Mouse (Mus musculus): ENCODE results near the gene D6Wsu163e. TPM values are rescaled to one million over a fixed set of nuclear protein-coding genes. Genes with fewer than 3 reads are reported as not detected.

Gene D6Wsu163e
- total RNA-seq, 2 experiments from 2014 or later = 7.2 to 8.4 TPM

GRCm38 (mm10) chr6:127005646-127006045 is 65.9 kb downstream of the D6Wsu163e start:
- DNase-seq (ENCODE audit: low spot score) = no peak

- peak; percentile 21 for DNase-seq (ENCODE audit: low spot score)
These were observed 66.8 kb downstream of the D6Wsu163e start for GRCm38 (mm10) chr6:127006551-127006950.

GRCm38 (mm10) chr6:127010021-127010420 is 70.3 kb downstream of the D6Wsu163e start:
- peak; percentile 64 for DNase-seq (ENCODE audit: low spot score)

- DNase-seq (ENCODE audit: low spot score) = no peak
These were observed 72.3 kb downstream of the D6Wsu163e start for GRCm38 (mm10) chr6:127011947-127012535.

DNA sequence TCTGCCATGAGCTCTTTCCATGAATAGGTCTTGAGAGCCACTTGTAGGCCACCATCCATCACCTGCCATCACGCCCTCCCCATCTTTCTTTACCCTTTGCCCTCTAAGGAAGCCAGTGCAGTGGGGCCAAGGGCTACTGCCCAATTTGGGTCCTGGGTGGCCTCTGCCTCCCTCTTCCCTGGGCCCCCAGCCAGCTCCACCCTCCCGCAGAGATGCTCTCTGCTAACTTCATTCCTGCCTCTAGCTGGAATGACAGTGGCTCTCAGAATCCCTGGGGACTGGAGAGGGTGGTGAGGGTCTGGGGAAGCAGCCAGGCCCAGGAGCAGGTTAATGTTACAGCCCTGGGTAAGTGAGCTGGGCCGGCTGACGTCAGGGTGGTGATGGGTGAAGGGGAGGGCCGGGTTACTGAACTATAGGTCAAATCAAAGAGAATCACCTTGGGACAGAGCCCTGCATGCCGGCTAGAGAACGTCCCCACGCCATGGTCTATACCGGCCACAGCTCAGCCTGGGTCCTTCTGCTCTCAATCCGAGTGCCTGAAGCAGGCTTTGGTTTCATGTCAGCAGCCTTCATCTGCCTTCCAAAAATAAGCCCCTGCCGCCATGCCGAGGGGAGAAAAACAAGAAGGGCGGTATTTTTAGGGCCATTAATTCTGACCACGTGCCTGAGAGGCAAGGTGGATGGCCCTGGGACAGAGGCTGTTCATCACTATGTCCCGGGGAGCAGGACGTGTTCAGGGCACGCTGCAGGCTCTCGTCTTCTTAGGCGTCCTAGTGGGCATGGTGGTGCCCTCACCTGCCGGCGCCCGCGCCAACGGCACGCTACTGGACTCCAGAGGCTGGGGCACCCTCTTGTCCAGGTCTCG is 75.4 kb downstream of the D6Wsu163e start, which contains the start of gene Fgf6:
Gene Fgf6, plus strand, starts transcription at position 681 of the 865 bp plus-strand sequence.
- DNase-seq (ENCODE audit: low spot score) = peak; percentile 74

DNA sequence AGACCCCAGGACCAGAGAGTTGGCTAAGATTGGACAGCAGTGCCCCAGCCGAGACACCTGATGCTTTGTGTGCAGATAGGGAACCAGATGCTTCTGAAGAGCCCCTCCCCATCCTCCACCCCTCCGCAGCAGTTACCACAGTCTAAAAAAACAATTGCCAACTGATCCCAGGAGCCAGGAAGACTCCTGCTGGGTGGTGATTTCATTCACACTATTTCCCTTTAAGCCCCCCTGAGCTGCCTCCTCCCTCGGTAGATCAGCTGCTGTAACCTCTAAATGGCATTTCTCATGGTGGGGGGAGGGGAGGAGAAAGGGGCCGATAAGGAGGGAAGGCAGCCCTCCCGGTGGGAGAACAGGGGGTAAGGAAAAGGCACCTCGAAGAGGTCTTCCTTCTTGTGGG is 79.5 kb downstream of the D6Wsu163e start:
- DNase-seq (ENCODE audit: low spot score) = no peak

GRCm38 (mm10) chr6:127020431-127020830 is 80.7 kb downstream of the D6Wsu163e start:
- DNase-seq (ENCODE audit: low spot score) = no peak

GRCm38 (mm10) chr6:127024836-127025235 is 85.1 kb downstream of the D6Wsu163e start:
- peak; percentile 88 for DNase-seq (ENCODE audit: low spot score)

Other genes starting within 250 kb of the D6Wsu163e start
- gene Kcna6, start 199.3 kb upstream of the D6Wsu163e start, total RNA-seq (2021) = under 1 TPM; 0.37 to 0.38 TPM
- 100 to 1,000 TPM; 292 to 321 TPM for gene Ndufa9, start 90.8 kb upstream of the D6Wsu163e start, total RNA-seq (2021)
- not detected for gene Akap3, start 86.9 kb upstream of the D6Wsu163e start, total RNA-seq (2021)
- not detected for gene Dyrk4, start 18.1 kb upstream of the D6Wsu163e start, total RNA-seq (2021)
- under 1 TPM in 1 of 2 experiments, not detected in 1; 0.11 TPM for gene Rad51ap1, start 375 bp upstream of the D6Wsu163e start, total RNA-seq (2021)
- gene Fgf6, start 75.6 kb downstream of the D6Wsu163e start, total RNA-seq (2021) = 1 to 10 TPM; 2.6 to 3.5 TPM
- not detected for gene Fgf23, start 132.9 kb downstream of the D6Wsu163e start, total RNA-seq (2021)
- gene Tigar, start 169.6 kb downstream of the D6Wsu163e start, total RNA-seq (2021) = 100 to 1,000 TPM in 1 of 2 experiments, 10 to 100 TPM in 1; 99.5 to 105 TPM
- gene Ccnd2, start 212.2 kb downstream of the D6Wsu163e start, total RNA-seq (2021) = 10 to 100 TPM in 1 of 2 experiments, 1 to 10 TPM in 1; 7.2 to 12.8 TPM